Mouse (Mus musculus) G1E (cell line): Measurements from ENCODE around the gene Ugt1a7c. TPM values are rescaled to one million over a fixed set of nuclear protein-coding genes. Genes with fewer than 3 reads are reported as not detected.
A peak's percentile ranks its signal among the peaks of the same experiment; 100 is the strongest.

ENCODE experiments used
- ATAC-seq: 2 replicates; pipeline ENCODE4 v1.8.0; 2016; ENCODE audit warnings: mild to moderate bottlenecking; ENCODE audit not compliant: insufficient number of reproducible peaks, poor library complexity, low FRiP score, severe bottlenecking; ENCODE audit errors: extremely low read depth
- DNase-seq: peaks from one replicate; pipeline ENCODE4 v3.0.0; 2012; ENCODE audit warnings: low spot score
- H3K27me3 ChIP-seq: 2 replicates; pipeline ENCODE4 v1.6.1; 2012; ENCODE audit warnings: mild to moderate bottlenecking, low read length, inconsistent platforms; ENCODE audit not compliant: insufficient read depth
- H3K36me3 ChIP-seq: replicated peaks from 2 replicates; pipeline ENCODE3; 2012; ENCODE audit warnings: mild to moderate bottlenecking, inconsistent platforms
- H3K4me1 ChIP-seq: 2 replicates; pipeline ENCODE4 v1.6.1; 2012; ENCODE audit warnings: low read depth, low read length, inconsistent platforms, mixed read lengths; ENCODE audit not compliant: insufficient read depth
- H3K4me3 ChIP-seq: 2 replicates; pipeline ENCODE4 v1.5.1; 2012; ENCODE audit warnings: low read depth, mild to moderate bottlenecking, inconsistent platforms, low read length, moderate library complexity, mixed read lengths
- H3K9me3 ChIP-seq: replicated peaks from 2 replicates; pipeline ENCODE4 v1.6.1; 2012; ENCODE audit warnings: inconsistent platforms
- CTCF ChIP-seq: IDR thresholded peaks from 2 replicates; pipeline ENCODE4 v1.5.1; 2012; ENCODE audit warnings: low read depth, low read length, inconsistent platforms, mixed read lengths
- GATA1 ChIP-seq: IDR thresholded peaks from 2 replicates; pipeline ENCODE4 v1.6.1; 2012; ENCODE audit warnings: borderline replicate concordance, low read length, inconsistent platforms, mixed read lengths
- GATA2 ChIP-seq: IDR thresholded peaks from 2 replicates; pipeline ENCODE4 v1.6.1; 2012; ENCODE audit warnings: low read depth, low read length, inconsistent platforms, borderline replicate concordance
- POLR2AphosphoS5 ChIP-seq: IDR thresholded peaks from 2 replicates; pipeline ENCODE4 v1.6.1; 2012; ENCODE audit warnings: low read depth, low read length, inconsistent platforms; ENCODE audit not compliant: insufficient replicate concordance
- TAL1 ChIP-seq: conservative IDR thresholded peaks from 2 replicates; pipeline ENCODE4 v1.6.1; 2012; ENCODE audit warnings: low read depth, low read length, inconsistent platforms, mixed read lengths
- polyA plus RNA-seq: library from polyadenylated mRNA; stranded (reverse); fragments of >175 nt; gene quantifications from 2 replicates; pipeline ENCODE4 v1.2.3, GENCODE M21; 2012
- total RNA-seq, 2 experiments: library from RNA; stranded (forward) in 1 of 2; stranded (reverse) in 1 of 2; fragments of 200-1000 nt in 1 of 2; fragments of >200 nt in 1 of 2; fragmentation: Nextera tagmentation in 1 of 2; gene quantifications; 2 replicates each; pipeline ENCODE4 v1.2.3; 2014 to 2017

Gene Ugt1a7c
- total and polyA plus RNA-seq, 3 experiments, result 0.18 to 4.5 (median 0.30) TPM

GRCm38 (mm10) chr1:88225741-88226140 lies 130.9 kb downstream of the Ugt1a7c start:
- ATAC-seq (no peak), DNase-seq (no peak)
- H3K27me3 ChIP-seq, result no peaks in the 10 kb centered on the region
- H3K9me3 ChIP-seq, result no peaks in the 10 kb centered on the region
- TF ChIP-seq CTCF (no peak), GATA2 (no peak)
- no peaks in the 10 kb centered on the region for H3K4me1 ChIP-seq
- H3K4me3 ChIP-seq, result no peak overlapping the region
- no peaks in the 10 kb centered on the region for H3K36me3 ChIP-seq

- H3K4me3 ChIP-seq, result no peak within 1 kb of the TSS
- H3K27me3 ChIP-seq, result no peaks in the 10 kb centered on the region
- TF ChIP-seq POLR2AphosphoS5 (no peak), CTCF (no peak), GATA1 (no peak), TAL1 (no peak), GATA2 (no peak)
- no peaks in the 10 kb centered on the region for H3K9me3 ChIP-seq
- no peaks in the 10 kb centered on the region for H3K4me1 ChIP-seq
- ATAC-seq (no peak), DNase-seq (no peak)
- H3K36me3 ChIP-seq, result no peaks in the 10 kb centered on the region
Observed at GRCm38 (mm10) chr1:88226670-88227379, 132.0 kb downstream of the Ugt1a7c start, which contains the start of gene Mroh2a. Gene Mroh2a, plus strand, starts transcription at chr1:88226986.

GRCm38 (mm10) chr1:88227482-88227881 lies 132.6 kb downstream of the Ugt1a7c start:
- H3K36me3 ChIP-seq, result no peaks in the 10 kb centered on the region
- no peaks in the 10 kb centered on the region for H3K4me1 ChIP-seq
- no peak for DNase-seq
- no peak overlapping the region for H3K4me3 ChIP-seq
- TF ChIP-seq POLR2AphosphoS5 (no peak), GATA2 (no peak), CTCF (no peak), TAL1 (no peak), GATA1 (no peak)
- H3K9me3 ChIP-seq, result no peaks in the 10 kb centered on the region
- H3K27me3 ChIP-seq, result no peaks in the 10 kb centered on the region
- no peak for ATAC-seq

- H3K4me1 ChIP-seq, result no peaks in the 10 kb centered on the region
- no peak overlapping the region for H3K4me3 ChIP-seq
- TF ChIP-seq POLR2AphosphoS5 (no peak; the same call in 1 of the 2 replicates), GATA2 (no peak), TAL1 (no peak), CTCF (peak; percentile 2; the same call in 1 of the 2 replicates)
- no peaks in the 10 kb centered on the region for H3K36me3 ChIP-seq
- ATAC-seq (no peak), DNase-seq (no peak)
- H3K9me3 ChIP-seq, result no peaks in the 10 kb centered on the region
- H3K27me3 ChIP-seq, result no peaks in the 10 kb centered on the region
Observed at GRCm38 (mm10) chr1:88228121-88228520, 133.3 kb downstream of the Ugt1a7c start.

GRCm38 (mm10) chr1:88229566-88229965 lies 134.7 kb downstream of the Ugt1a7c start:
- Histone ChIP-seq H3K36me3 (no peaks in the 10 kb centered on the region), H3K9me3 (no peaks in the 10 kb centered on the region), H3K4me1 (no peaks in the 10 kb centered on the region), H3K27me3 (no peaks in the 10 kb centered on the region), H3K4me3 (no peak overlapping the region)
- DNase-seq, result no peak
- no peak for ATAC-seq
- TF ChIP-seq POLR2AphosphoS5, result no peak; the same call in 1 of the 2 replicates
- TF ChIP-seq GATA2, result no peak
- no peak for TF ChIP-seq CTCF
- TF ChIP-seq GATA1, result no peak
- no peak for TF ChIP-seq TAL1

- Histone ChIP-seq H3K4me3 (no peak overlapping the region), H3K36me3 (no peaks in the 10 kb centered on the region), H3K9me3 (no peaks in the 10 kb centered on the region), H3K4me1 (no peaks in the 10 kb centered on the region), H3K27me3 (peaks cover 4% of the 10 kb centered on the region; the same call in 1 of the 2 replicates)
- TF ChIP-seq GATA1 (no peak), TAL1 (no peak), POLR2AphosphoS5 (0 out of 2 replicates have a peak, but pooled peaks have one; percentile 29), GATA2 (no peak), CTCF (no peak)
- ATAC-seq (no peak), DNase-seq (no peak)
Observed at GRCm38 (mm10) chr1:88229986-88230385, 135.1 kb downstream of the Ugt1a7c start.
